Mouse (Mus musculus): Measurements from ENCODE around the gene Slc17a5. TPM values are rescaled to one million over a fixed set of nuclear protein-coding genes. Genes with fewer than 3 reads are reported as not detected.

Gene Slc17a5
- polyA plus RNA-seq, 1 experiment from 2014 or later, result 29.9 TPM

DNA sequence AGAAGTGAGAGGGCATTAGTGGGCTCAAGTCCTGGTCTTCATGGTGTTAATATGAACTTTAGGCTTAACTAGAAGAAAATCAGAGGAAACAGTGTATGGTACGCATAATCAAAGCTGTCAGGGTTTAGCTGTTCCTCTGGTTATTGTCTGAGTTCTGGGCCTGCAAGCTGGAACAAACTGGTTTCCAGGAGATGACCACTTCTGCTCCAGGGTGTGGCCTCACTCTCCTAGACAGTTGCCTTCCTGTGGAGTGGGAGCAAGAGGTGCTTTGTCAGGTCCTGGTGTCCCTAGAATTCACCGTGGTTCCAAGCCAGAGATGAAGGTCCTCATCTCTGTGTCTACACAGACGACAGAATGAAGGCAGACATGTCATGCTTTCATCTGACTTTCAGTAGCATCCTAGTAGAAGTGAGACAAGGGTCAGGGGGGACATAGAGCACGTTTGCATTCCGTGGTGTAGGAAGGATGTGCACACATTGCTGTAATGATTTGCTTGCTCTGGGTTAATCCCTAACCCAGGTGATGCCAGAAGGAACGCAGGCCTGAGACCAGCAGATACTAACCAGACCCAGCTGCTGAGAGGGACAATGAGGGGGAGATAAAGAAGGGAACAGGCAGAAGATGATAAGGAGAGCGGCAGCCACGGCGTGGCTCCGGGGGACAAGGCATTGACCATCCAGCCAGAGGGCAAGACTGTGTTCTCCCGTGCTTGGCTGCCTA, 81.7 kb downstream of the Slc17a5 start:
- ChIA-PET CTCF (interaction anchor here (2.6 kb wide), 1 partner anchor 10 kb away, joined by 8 read pairs; no protein-coding TSS in a partner anchor), POLR2A (no interaction called here)
- in situ Hi-C loops (cut with MboI; ENCODE audit: low pct_unique_long_range_greater_than_20kb), result no loop called here
- no peak for TF ChIP-seq CTCF (IDR thresholded peaks at IDR 0.05)
- H3K27me3 ChIP-seq, result no peaks in the 10 kb centered on the region
- DNase-seq (ENCODE audit: low read depth, low spot score) (no peak), ATAC-seq (peak; percentile 40)

GRCm38 (mm10) chr9:78505223-78505622, 82.6 kb downstream of the Slc17a5 start:
- in situ Hi-C loops (cut with MboI; ENCODE audit: low pct_unique_long_range_greater_than_20kb), result no loop called here
- DNase-seq (ENCODE audit: low read depth, low spot score), result no peak
- no peaks in the 10 kb centered on the region for H3K27me3 ChIP-seq
- ATAC-seq, result no peak
- CTCF ChIA-PET, result interaction anchor here (0.9 to 2.6 kb wide), 4 partner anchors 11 to 42 kb away, joined by 3 to 8 read pairs (median 3); no protein-coding TSS in a partner anchor
- POLR2A ChIA-PET, result interaction anchor here (2.1 to 3.6 kb wide), 2 partner anchors 15 to 25 kb away, joined by 12 to 29 read pairs; no protein-coding TSS in a partner anchor
- TF ChIP-seq CTCF (IDR thresholded peaks at IDR 0.05), result no peak

- in situ Hi-C loops (cut with MboI; ENCODE audit: low pct_unique_long_range_greater_than_20kb), result no loop called here
Observed at GRCm38 (mm10) chr9:78504679-78505078, 83.2 kb downstream of the Slc17a5 start.

DNA sequence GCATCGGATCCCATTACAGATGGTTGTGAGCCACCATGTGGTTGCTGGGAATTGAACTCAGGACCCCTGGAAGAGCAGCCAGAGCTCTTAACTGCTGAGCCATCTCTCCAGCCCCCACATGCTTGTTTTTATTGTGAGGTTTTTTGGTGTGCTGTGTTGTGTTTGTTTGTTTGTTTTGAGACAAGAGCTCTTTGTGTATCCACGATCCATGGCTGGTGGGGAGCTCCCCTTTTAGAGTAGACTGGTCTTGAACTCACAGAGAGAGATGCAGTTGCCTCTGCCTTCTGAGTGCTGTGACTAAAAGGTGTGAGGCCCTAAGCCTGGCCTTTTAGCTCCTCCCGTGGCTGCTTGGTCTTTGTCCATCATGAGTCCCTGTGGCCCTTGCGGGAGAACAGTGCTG, 83.7 kb downstream of the Slc17a5 start:
- in situ Hi-C loops (cut with MboI; ENCODE audit: low pct_unique_long_range_greater_than_20kb), result no loop called here
- CTCF ChIA-PET, result interaction anchor here (0.9 to 3.2 kb wide), 8 partner anchors 12 to 43 kb away, joined by 3 to 17 read pairs (median 4); partner anchors contain the start of gene Eef1a1
- ATAC-seq, result no peak
- no peak for DNase-seq (ENCODE audit: low read depth, low spot score)
- no peaks in the 10 kb centered on the region for H3K27me3 ChIP-seq
- POLR2A ChIA-PET, result interaction anchor here (0.9 to 3.6 kb wide), 3 partner anchors 16 to 32 kb away, joined by 3 to 29 read pairs (median 12); no protein-coding TSS in a partner anchor
- no peak for TF ChIP-seq CTCF (IDR thresholded peaks at IDR 0.05)

More at GRCm38 (mm10) chr9:78504679-78505078, 83.2 kb downstream of the Slc17a5 start:
- no peak for TF ChIP-seq CTCF (IDR thresholded peaks at IDR 0.05)
- DNase-seq (ENCODE audit: low read depth, low spot score), result no peak
- ATAC-seq, result no peak
- CTCF ChIA-PET, result interaction anchor here (0.9 to 3.2 kb wide), 6 partner anchors 12 to 43 kb away, joined by 3 to 17 read pairs (median 4); no protein-coding TSS in a partner anchor
- no peaks in the 10 kb centered on the region for H3K27me3 ChIP-seq
- POLR2A ChIA-PET, result interaction anchor here (0.9 to 3.6 kb wide), 3 partner anchors 16 to 31 kb away, joined by 3 to 29 read pairs (median 12); no protein-coding TSS in a partner anchor

DNA sequence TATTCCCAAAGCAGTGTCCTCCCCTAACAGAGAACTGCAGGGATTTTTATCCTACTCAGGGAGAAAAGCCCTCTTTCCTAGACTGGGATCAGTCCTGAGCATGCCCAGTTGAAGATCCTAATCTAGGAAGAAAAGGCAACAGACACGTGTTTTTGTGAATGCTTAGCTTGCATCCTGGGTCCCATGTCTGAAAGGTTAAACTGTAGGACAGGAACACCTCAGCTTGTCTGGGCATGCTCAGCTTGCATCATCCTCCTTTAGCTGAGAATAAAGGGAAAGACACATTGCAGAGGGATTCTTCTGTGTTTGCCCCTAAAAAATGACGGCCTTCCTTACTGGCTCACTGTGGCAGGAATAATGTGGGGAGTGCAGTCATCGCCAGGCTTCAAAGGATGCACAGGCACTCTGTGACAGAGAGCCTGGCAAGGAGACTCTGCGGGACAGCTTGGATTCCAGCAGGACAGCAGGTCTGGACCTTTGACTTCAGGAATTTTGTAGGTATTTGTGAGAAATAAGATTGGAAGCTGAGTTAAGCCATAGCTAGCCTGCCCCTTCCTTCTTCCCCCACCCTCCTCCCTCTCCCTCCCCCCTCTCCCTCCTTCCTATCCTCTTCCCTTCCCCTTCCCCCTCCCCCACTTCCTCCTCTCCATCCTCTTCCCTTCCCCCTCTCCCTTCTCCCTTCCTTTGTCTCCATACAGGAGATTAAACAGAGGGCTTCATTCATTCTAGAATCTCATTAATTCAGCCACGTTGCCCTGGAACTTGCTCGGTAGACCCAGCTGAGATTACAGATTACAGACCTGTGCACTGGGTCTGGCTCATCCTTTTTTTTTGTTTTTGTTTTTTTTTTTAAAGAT, 84.4 kb downstream of the Slc17a5 start:
- ATAC-seq (peak; percentile 9), DNase-seq (ENCODE audit: low read depth, low spot score) (no peak)
- ChIA-PET CTCF (interaction anchor here (1.0 to 3.2 kb wide), 7 partner anchors 13 to 44 kb away, joined by 3 to 17 read pairs (median 4); partner anchors contain the start of gene Eef1a1), POLR2A (interaction anchor here (0.9 to 3.6 kb wide), 3 partner anchors 17 to 33 kb away, joined by 3 to 29 read pairs (median 12); no protein-coding TSS in a partner anchor)
- no peaks in the 10 kb centered on the region for H3K27me3 ChIP-seq
- TF ChIP-seq CTCF (IDR thresholded peaks at IDR 0.05), result no peak
- in situ Hi-C loops (cut with MboI; ENCODE audit: low pct_unique_long_range_greater_than_20kb), result no loop called here

GRCm38 (mm10) chr9:78501284-78501683, 86.6 kb downstream of the Slc17a5 start:
- H3K27me3 ChIP-seq, result no peaks in the 10 kb centered on the region
- ATAC-seq (peak; percentile 92), DNase-seq (ENCODE audit: low read depth, low spot score) (peak; percentile 88)
- TF ChIP-seq CTCF (IDR thresholded peaks at IDR 0.05), result peak; percentile 67
- ChIA-PET CTCF (interaction anchor here (1.1 to 2.0 kb wide), 3 partner anchors 10 to 30 kb away, joined by 3 to 6 read pairs (median 4); no protein-coding TSS in a partner anchor), POLR2A (interaction anchor here (0.8 to 2.1 kb wide), 4 partner anchors 14 to 30 kb away, joined by 3 to 7 read pairs (median 5); no protein-coding TSS in a partner anchor)
- in situ Hi-C loops (cut with MboI; ENCODE audit: low pct_unique_long_range_greater_than_20kb), result no loop called here

DNA sequence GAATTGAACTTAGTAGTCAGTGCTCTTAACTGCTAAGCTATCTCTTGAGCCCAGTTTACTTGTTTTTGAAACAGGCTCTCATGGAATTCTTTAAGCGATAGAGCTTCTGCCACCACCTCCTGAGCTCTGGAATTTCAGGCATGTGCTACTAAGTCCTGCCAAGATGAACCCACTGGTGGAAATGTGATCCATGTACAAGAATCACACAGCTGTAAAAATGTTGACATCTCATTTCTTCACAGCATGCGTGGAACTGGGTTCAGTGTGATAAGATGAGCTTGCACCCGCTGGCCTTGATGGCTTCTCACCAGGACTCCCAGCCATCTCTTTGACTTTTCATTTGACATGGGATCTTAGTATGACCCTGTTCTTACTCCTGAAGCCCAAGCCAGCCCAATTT, 87.5 kb downstream of the Slc17a5 start:
- DNase-seq (ENCODE audit: low read depth, low spot score), result no peak
- no peaks in the 10 kb centered on the region for H3K27me3 ChIP-seq
- POLR2A ChIA-PET, result interaction anchor here (0.8 to 2.1 kb wide), 4 partner anchors 13 to 31 kb away, joined by 3 to 7 read pairs (median 5); no protein-coding TSS in a partner anchor
- CTCF ChIA-PET, result interaction anchor here (0.8 to 2.1 kb wide), 8 partner anchors 9 to 70 kb away, joined by 3 to 7 read pairs (median 4); no protein-coding TSS in a partner anchor
- ATAC-seq, result peak; percentile 21
- in situ Hi-C loops (cut with MboI; ENCODE audit: low pct_unique_long_range_greater_than_20kb), result no loop called here
- TF ChIP-seq CTCF (IDR thresholded peaks at IDR 0.05), result no peak

- CTCF ChIA-PET, result no interaction called here
- POLR2A ChIA-PET, result no interaction called here
- no peak for ATAC-seq
- H3K27me3 ChIP-seq, result no peaks in the 10 kb centered on the region
- no peak for DNase-seq (ENCODE audit: low read depth, low spot score)
- in situ Hi-C loops (cut with MboI; ENCODE audit: low pct_unique_long_range_greater_than_20kb), result no loop called here
- TF ChIP-seq CTCF (IDR thresholded peaks at IDR 0.05), result no peak
Observed at GRCm38 (mm10) chr9:78493171-78493570, 94.7 kb downstream of the Slc17a5 start.

DNA sequence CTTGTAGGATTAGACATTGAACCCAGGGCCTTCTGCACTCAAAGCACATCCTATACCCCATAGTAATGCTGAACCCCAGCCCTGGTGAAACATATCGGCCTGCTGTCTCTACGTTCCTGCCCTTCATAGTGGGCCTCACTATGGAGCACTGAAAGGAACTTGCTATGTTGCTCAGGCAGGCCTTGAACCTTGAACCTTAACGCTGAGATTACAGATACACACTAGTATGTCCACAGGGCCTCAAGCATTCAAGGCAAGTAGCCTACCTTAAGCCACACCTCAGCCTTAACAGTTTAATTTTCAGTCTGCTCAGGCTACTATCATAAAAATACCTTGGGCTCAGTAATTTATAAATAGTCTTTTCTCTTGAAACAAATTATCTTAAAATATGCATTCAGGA, 95.6 kb downstream of the Slc17a5 start:
- CTCF ChIA-PET, result no interaction called here
- H3K27me3 ChIP-seq, result no peaks in the 10 kb centered on the region
- ATAC-seq, result no peak
- no peak for TF ChIP-seq CTCF (IDR thresholded peaks at IDR 0.05)
- POLR2A ChIA-PET, result no interaction called here
- in situ Hi-C loops (cut with MboI; ENCODE audit: low pct_unique_long_range_greater_than_20kb), result no loop called here
- DNase-seq (ENCODE audit: low read depth, low spot score), result no peak

GRCm38 (mm10) chr9:78491169-78491568, 96.7 kb downstream of the Slc17a5 start:
- DNase-seq (ENCODE audit: low read depth, low spot score) (no peak), ATAC-seq (no peak)
- no peak for TF ChIP-seq CTCF (IDR thresholded peaks at IDR 0.05)
- POLR2A ChIA-PET, result interaction anchor here (0.8 kb wide), 1 partner anchor 11 kb away, joined by 3 read pairs; no protein-coding TSS in a partner anchor
- no peaks in the 10 kb centered on the region for H3K27me3 ChIP-seq
- in situ Hi-C loops (cut with MboI; ENCODE audit: low pct_unique_long_range_greater_than_20kb), result no loop called here
- CTCF ChIA-PET, result interaction anchor here (1.4 kb wide), 1 partner anchor 9 kb away, joined by 6 read pairs; no protein-coding TSS in a partner anchor
